Mouse (Mus musculus): ENCODE results near the gene H2-T23. TPM values are rescaled to one million over a fixed set of nuclear protein-coding genes. Genes with fewer than 3 reads are reported as not detected.
"Not testable (repeated sequence)": the region's sequence is repeated elsewhere in the genome, so short reads cannot be mapped to it uniquely, and the experiment has no call there.

H2-T23 gene
- polyA plus RNA-seq, 1 experiment from 2014 or later = 9.3 TPM

GRCm38 (mm10) chr17:36031583-36032331, 898 bp downstream of the H2-T23 start:
- Histone ChIP-seq H3K9ac (peak overlapping the region; percentile 42), H3K4me2 (replicated peaks) (peak overlapping the region; percentile 94), H3K4me3 (replicated peaks) (peak overlapping the region; percentile 54)
- peak; percentile 57 for ATAC-seq
- H3K9me3 ChIP-seq; H3K4me1 ChIP-seq (replicated peaks); H3K27me3 ChIP-seq (replicated peaks); H3K27ac ChIP-seq; H3K36me3 ChIP-seq: not testable (repeated sequence)
- WGBS = 2% methylated on average over 40 of the region's 40 CpGs

- H3K27me3 ChIP-seq (replicated peaks); ATAC-seq; H3K9ac ChIP-seq; H3K27ac ChIP-seq; H3K36me3 ChIP-seq; H3K4me1 ChIP-seq (replicated peaks); H3K9me3 ChIP-seq: not testable (repeated sequence)
- Histone ChIP-seq H3K4me3 (replicated peaks) (peak overlapping the region; percentile 54), H3K4me2 (replicated peaks) (peak overlapping the region; percentile 94)
- 52% methylated on average over 8 of the region's 8 CpGs for WGBS
These were observed 1.7 kb downstream of the H2-T23 start for GRCm38 (mm10) chr17:36030703-36031582.

GRCm38 (mm10) chr17:36030046-36030702, 2.5 kb downstream of the H2-T23 start:
- not testable (repeated sequence) for H3K27me3 ChIP-seq (replicated peaks); H3K36me3 ChIP-seq; ATAC-seq; H3K9ac ChIP-seq; H3K4me3 ChIP-seq (replicated peaks); H3K4me2 ChIP-seq (replicated peaks); H3K4me1 ChIP-seq (replicated peaks); H3K9me3 ChIP-seq; H3K27ac ChIP-seq
- WGBS = 83% methylated on average over 4 of the region's 4 CpGs

GRCm38 (mm10) chr17:36028879-36029619, 3.6 kb downstream of the H2-T23 start:
- no peak overlapping the region for H3K4me3 ChIP-seq (replicated peaks)
- no peaks in the 10 kb centered on the region for H3K9me3 ChIP-seq
- H3K4me2 ChIP-seq (replicated peaks) = no peak overlapping the region
- peaks cover 3% of the 10 kb centered on the region; the same call in 1 of the 2 replicates for H3K4me1 ChIP-seq (replicated peaks)
- no peak for ATAC-seq
- H3K27me3 ChIP-seq (replicated peaks) = no peaks in the 10 kb centered on the region
- H3K36me3 ChIP-seq = no peaks in the 10 kb centered on the region
- H3K9ac ChIP-seq = no peak overlapping the region
- H3K27ac ChIP-seq = no peak overlapping the region
- 89% methylated on average over 7 of the region's 7 CpGs for WGBS

- no peaks in the 10 kb centered on the region for H3K36me3 ChIP-seq
- no peak overlapping the region for H3K9ac ChIP-seq
- H3K4me3 ChIP-seq (replicated peaks) = no peak overlapping the region
- H3K27me3 ChIP-seq (replicated peaks) = no peaks in the 10 kb centered on the region
- peaks cover 3% of the 10 kb centered on the region; the same call in 1 of the 2 replicates for H3K4me1 ChIP-seq (replicated peaks)
- no peak overlapping the region for H3K27ac ChIP-seq
- WGBS = 85% methylated on average over 4 of the region's 4 CpGs
- H3K9me3 ChIP-seq = no peaks in the 10 kb centered on the region
- ATAC-seq = no peak
- H3K4me2 ChIP-seq (replicated peaks) = no peak overlapping the region
These were observed 5.0 kb downstream of the H2-T23 start for GRCm38 (mm10) chr17:36027663-36028062.

GRCm38 (mm10) chr17:36025901-36026300, 6.8 kb downstream of the H2-T23 start:
- Histone ChIP-seq H3K27ac (no peak overlapping the region), H3K36me3 (no peaks in the 10 kb centered on the region), H3K9ac (no peak overlapping the region), H3K4me2 (replicated peaks) (no peak overlapping the region), H3K4me3 (replicated peaks) (no peak overlapping the region), H3K27me3 (replicated peaks) (no peaks in the 10 kb centered on the region), H3K9me3 (no peaks in the 10 kb centered on the region), H3K4me1 (replicated peaks) (no peaks in the 10 kb centered on the region; the same call in 1 of the 2 replicates)
- ATAC-seq = no peak
- WGBS = 42% methylated on average over 4 of the region's 4 CpGs

GRCm38 (mm10) chr17:36025197-36025596, 7.5 kb downstream of the H2-T23 start:
- no peak overlapping the region for H3K4me3 ChIP-seq (replicated peaks)
- H3K36me3 ChIP-seq = no peaks in the 10 kb centered on the region
- no peaks in the 10 kb centered on the region for H3K9me3 ChIP-seq
- peaks cover 3% of the 10 kb centered on the region; the same call in 1 of the 2 replicates for H3K4me1 ChIP-seq (replicated peaks)
- no peak overlapping the region for H3K4me2 ChIP-seq (replicated peaks)
- H3K27ac ChIP-seq = no peak overlapping the region
- no peak overlapping the region for H3K9ac ChIP-seq
- 85% methylated on average over 5 of the region's 5 CpGs for WGBS
- ATAC-seq = no peak
- no peaks in the 10 kb centered on the region for H3K27me3 ChIP-seq (replicated peaks)

GRCm38 (mm10) chr17:36023710-36024654, 8.7 kb downstream of the H2-T23 start:
- WGBS = 56% methylated on average over 9 of the region's 9 CpGs
- no peak overlapping the region for H3K4me3 ChIP-seq (replicated peaks)
- no peaks in the 10 kb centered on the region for H3K36me3 ChIP-seq
- ATAC-seq = peak; percentile 67; the same call in 1 of the 2 replicates
- H3K4me1 ChIP-seq (replicated peaks) = peaks cover 3% of the 10 kb centered on the region; the same call in 1 of the 2 replicates
- H3K27me3 ChIP-seq (replicated peaks) = no peaks in the 10 kb centered on the region
- H3K4me2 ChIP-seq (replicated peaks) = no peak overlapping the region
- no peak overlapping the region for H3K9ac ChIP-seq
- no peaks in the 10 kb centered on the region for H3K9me3 ChIP-seq
- 0 out of 2 replicates have a peak overlapping the region, but pooled peaks have one; percentile 4 for H3K27ac ChIP-seq

GRCm38 (mm10) chr17:36022922-36023321, 9.7 kb downstream of the H2-T23 start:
- Histone ChIP-seq H3K36me3 (no peaks in the 10 kb centered on the region), H3K9me3 (no peaks in the 10 kb centered on the region), H3K9ac (no peak overlapping the region), H3K27me3 (replicated peaks) (no peaks in the 10 kb centered on the region), H3K4me2 (replicated peaks) (no peak overlapping the region), H3K4me3 (replicated peaks) (no peak overlapping the region), H3K4me1 (replicated peaks) (peaks cover 3% of the 10 kb centered on the region; the same call in 1 of the 2 replicates), H3K27ac (no peak overlapping the region)
- no peak for ATAC-seq
- WGBS = 85% methylated on average over 6 of the region's 6 CpGs

GRCm38 (mm10) chr17:36022098-36022497, 10.6 kb downstream of the H2-T23 start:
- H3K27ac ChIP-seq = no peak overlapping the region
- no peaks in the 10 kb centered on the region for H3K27me3 ChIP-seq (replicated peaks)
- H3K9ac ChIP-seq = no peak overlapping the region
- H3K4me3 ChIP-seq (replicated peaks) = no peak overlapping the region
- no peaks in the 10 kb centered on the region for H3K36me3 ChIP-seq
- no peaks in the 10 kb centered on the region for H3K9me3 ChIP-seq
- H3K4me1 ChIP-seq (replicated peaks) = peaks cover 3% of the 10 kb centered on the region; the same call in 1 of the 2 replicates
- ATAC-seq = no peak
- no peak overlapping the region for H3K4me2 ChIP-seq (replicated peaks)
- 91% methylated on average over 9 of the region's 9 CpGs for WGBS

- Histone ChIP-seq H3K4me2 (replicated peaks) (no peak overlapping the region), H3K36me3 (no peaks in the 10 kb centered on the region), H3K4me3 (replicated peaks) (no peak overlapping the region), H3K9ac (no peak overlapping the region), H3K4me1 (replicated peaks) (peaks cover 3% of the 10 kb centered on the region; the same call in 1 of the 2 replicates), H3K27ac (no peak overlapping the region), H3K9me3 (no peaks in the 10 kb centered on the region), H3K27me3 (replicated peaks) (no peaks in the 10 kb centered on the region)
- no peak for ATAC-seq
- WGBS = 89% methylated on average over 1 of the region's 1 CpGs
These were observed 11.3 kb downstream of the H2-T23 start for GRCm38 (mm10) chr17:36021309-36021708.
